Mouse (Mus musculus) right cerebral cortex, adult 2 months (tissue): ENCODE data around the gene Stx19.

Experiments used
- DNase-seq, 2 experiments: peaks; one replicate each; pipeline ENCODE4 v3.0.0; 2021 to 2022; ENCODE audit warnings: low spot score in 2 of 2

Gene Stx19

GRCm38 (mm10) chr16:62814491-62814890, at the start of gene Stx19:
Gene Stx19 (plus strand): TSS chr16:62814676.
- no peak for DNase-seq

DNA sequence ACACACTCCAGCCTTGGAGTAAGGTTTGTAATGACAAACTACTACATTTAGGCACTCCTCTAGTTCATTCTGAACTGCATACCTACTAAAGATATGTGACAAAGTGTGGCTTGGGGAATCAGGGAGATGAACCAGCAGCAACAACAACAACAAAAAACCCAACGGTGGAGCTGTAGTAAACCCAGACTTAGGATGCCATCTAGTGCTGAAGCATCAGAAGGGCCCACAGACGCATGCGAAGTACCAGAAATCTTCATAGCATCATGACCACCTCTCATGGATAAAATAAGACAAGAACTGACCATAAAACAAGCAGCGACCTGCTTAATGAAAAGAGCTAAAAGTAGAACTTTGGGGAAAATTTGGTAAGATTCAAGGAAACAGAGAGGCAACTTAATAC, 41.0 kb upstream of the Stx19 start:
- DNase-seq = peak; percentile 27 to 34

DNA sequence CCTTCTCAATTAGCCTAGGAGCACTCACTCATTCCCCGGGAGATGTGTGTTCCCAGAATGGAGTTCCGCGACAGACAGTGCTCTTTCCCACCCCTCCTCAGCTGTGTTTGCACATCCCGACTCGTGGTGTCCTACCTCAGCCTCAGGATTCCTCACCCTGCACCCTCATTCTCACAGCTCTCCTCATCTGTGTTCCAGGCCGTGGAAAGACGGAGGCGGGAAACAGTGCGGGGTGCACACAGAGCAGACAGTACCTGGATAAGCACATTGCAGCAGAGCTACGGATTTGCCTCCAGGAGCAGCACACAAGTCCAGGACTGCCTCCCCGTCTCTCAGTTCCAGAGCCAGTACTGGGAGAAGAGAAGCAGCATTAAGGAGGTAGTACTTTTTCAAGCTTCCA, 38.4 kb upstream of the Stx19 start:
- peak in 1 of 2 experiments; percentile 20 for DNase-seq

- DNase-seq = no peak
Observed at GRCm38 (mm10) chr16:62778282-62778681, 36.2 kb upstream of the Stx19 start.

DNA sequence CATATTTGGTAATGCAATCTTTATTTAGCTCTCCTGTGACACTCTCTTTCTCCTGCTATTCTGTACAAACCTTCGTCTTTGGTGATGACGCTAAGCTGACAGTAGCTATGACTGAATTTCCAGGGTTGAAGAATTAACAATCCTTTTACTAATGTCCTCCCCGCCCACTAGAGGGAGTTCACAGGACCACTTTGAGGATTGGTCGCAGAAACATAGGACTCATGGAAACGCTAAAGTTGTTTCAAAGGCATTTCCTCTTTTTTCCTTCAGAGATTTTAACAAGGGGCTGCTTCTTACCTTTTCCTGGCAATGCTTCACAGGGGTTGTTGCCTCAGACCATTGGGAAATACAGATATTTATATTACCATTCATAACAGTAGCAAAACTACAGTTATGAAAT, 32.2 kb upstream of the Stx19 start:
- no peak for DNase-seq

- peak; percentile 90 to 92 for DNase-seq
Observed at GRCm38 (mm10) chr16:62786621-62787331, 27.7 kb upstream of the Stx19 start, which contains the start of gene Nsun3. Gene Nsun3 (minus strand): TSS chr16:62786818.

DNA sequence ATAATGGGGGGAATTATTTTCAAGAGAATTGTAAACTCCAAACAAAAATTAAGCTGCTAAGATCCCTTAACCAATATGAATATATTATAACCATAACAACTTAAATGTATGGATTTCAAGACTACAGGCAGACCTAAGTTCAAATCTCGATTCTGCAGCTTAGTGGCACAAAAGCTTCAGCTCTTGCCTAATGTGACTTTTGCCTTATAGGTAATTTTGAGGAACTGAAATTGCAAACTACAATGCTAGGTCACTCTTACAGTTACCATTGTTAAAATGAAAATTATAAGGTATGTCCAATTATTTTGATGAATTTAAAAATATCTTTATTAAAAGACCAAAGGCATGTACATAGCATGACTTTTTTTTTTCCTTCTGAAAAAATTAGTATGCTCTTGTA, 17.9 kb upstream of the Stx19 start:
- DNase-seq = no peak

GRCm38 (mm10) chr16:62798808-62799207, 15.7 kb upstream of the Stx19 start:
- no peak for DNase-seq

DNA sequence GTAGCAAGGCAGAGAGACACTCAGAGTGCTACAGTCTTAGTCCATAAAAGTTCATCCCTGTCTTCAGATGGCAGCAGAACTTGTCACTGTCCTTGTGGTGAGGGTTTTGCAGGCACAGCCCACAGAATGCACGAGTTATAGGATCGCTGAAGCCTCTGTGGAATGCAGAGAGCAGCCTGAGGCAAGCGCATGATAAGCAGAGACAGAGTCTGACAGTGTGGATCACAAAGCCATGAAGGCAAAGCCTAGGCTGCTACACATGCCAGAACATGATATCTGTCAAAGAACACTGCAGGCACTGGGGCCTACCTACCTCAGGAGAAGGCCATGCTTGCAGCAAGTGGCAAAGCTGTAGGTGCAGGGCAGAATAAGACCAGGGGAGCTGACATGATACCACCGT, 15.1 kb upstream of the Stx19 start:
- no peak for DNase-seq

DNA sequence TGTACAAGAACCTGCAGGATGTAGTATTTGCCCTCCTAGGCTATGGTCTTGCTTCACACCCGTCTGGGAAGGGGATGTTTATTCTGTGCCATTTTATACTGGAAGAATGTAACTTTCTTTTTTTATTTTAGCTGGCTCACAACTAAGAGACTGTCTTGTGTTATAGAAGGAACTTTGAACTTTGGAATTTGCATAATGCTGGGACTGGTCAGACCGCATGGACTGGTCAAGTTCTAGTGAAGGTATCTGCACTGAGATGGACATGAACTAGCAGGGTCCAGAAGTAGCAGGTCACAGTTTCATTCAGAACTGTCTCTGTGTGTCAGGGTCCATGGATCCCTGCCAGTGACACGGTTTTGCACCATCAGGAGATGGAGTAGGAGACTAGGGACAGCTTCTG, 14.6 kb upstream of the Stx19 start:
- no peak for DNase-seq

GRCm38 (mm10) chr16:62804621-62805020, 9.9 kb upstream of the Stx19 start:
- DNase-seq = no peak

DNA sequence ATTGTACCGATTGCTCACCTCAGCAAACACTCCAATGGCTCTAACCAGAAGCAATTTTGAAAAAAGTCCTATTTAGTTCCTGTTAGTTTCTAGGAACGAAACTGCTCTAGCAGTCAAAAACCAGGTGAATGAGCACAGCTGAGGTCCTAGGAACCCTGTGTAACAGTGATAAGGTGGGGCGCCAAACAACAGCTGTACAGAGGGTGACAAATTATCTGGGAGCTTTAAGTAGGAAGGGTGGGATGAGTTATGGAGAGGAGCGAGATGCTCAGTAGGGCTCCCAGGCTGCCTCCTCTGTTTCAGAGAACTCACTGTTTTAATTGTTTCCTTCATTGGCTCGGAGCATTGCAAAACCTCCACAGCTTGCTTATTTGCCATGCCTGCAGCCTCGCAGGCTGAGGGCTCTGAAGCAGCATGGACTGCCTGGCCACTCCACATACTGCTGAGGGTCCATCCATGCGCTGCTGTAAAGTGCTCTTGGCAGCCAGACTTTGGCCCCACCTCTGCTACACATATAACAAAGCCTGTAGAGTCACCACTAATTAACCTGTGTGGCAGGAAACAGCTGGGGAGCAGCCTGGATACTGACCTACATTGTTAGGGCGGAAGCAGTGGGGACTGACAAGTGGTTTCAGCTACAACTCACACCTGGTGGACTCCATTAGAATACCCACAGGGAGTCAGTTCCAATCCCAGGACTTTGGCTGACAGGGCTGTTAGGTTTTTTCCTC, 7.1 kb upstream of the Stx19 start:
- no peak for DNase-seq

- DNase-seq = no peak
Observed at GRCm38 (mm10) chr16:62810855-62811254, 3.6 kb upstream of the Stx19 start.

- no peak for DNase-seq
Observed at GRCm38 (mm10) chr16:62813790-62814189, 686 bp upstream of the Stx19 start.

- DNase-seq = no peak
Observed at GRCm38 (mm10) chr16:62822472-62822871, 8.0 kb downstream of the Stx19 start.

- no peak for DNase-seq
Observed at GRCm38 (mm10) chr16:62826156-62827001, 11.9 kb downstream of the Stx19 start.

DNA sequence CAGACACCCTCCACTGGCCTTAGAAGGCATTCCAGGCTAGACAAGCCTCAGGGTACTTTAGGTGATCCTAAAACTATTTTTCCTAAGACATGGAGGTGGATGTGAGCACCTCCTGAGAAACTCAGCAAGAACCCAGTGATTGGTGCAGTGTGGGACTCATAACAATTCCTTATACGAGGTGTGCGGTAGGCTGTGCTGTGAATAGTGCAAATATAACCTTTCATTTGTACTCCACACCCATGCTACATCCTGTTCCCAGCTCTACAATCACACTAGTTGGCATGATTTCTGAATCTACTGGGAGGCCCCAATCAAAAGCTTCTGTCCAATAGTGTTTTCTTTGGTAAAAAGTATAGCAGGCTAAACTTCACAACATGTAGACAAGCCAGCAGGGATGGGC, 17.6 kb downstream of the Stx19 start:
- DNase-seq = no peak

DNA sequence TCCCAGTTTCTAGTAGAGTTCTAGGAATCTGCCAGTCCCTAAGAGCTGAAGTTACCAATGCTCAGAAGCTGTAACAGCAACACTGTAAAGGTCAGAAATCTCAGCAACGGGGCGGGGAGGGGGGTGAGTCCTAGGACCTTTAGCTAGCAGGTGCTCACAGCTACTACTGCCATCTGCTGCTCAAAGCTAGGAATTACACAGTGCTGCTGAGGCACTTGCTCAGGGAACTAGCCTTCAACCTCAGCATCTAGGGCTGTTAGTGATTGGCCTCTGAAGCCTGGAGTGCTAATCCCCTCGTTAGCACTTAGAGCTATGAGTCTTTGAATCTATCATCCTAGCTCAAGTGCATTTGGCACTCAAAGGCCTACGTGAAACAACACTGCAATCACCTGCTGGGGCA, 18.0 kb downstream of the Stx19 start:
- peak in 1 of 2 experiments; percentile 24 for DNase-seq

GRCm38 (mm10) chr16:62834016-62834735, 19.7 kb downstream of the Stx19 start:
- no peak for DNase-seq

GRCm38 (mm10) chr16:62845341-62845740, 30.9 kb downstream of the Stx19 start:
- DNase-seq = no peak

GRCm38 (mm10) chr16:62846498-62847312, 32.2 kb downstream of the Stx19 start, which contains the start of gene Arl13b:
Gene Arl13b (minus strand): TSS chr16:62847040.
- peak; percentile 92 to 94 for DNase-seq
